Mouse (Mus musculus): Measurements from ENCODE around the gene Vps37b.

The Vps37b gene

GRCm38 (mm10) chr5:124031068-124031955, 758 bp downstream of the Vps37b start:
- ChIA-PET CTCF (interaction anchor here (0.6 to 2.4 kb wide), 13 partner anchors 14 to 746 kb away, joined by 3 to 15 read pairs (median 4); no protein-coding TSS in a partner anchor), POLR2A (interaction anchor here in 3 of 4 experiments (0.5 to 2.7 kb wide), 27 partner anchors 10 to 887 kb away, joined by 3 to 20 read pairs (median 4); partner anchors contain the start of genes Ccdc62 (in 2 of the 3), Abcb9 (in 1 of the 3) and Rsrc2 (in 1 of the 3))

- POLR2A ChIA-PET, result interaction anchor here in 3 of 4 experiments (0.5 to 2.7 kb wide), 15 partner anchors 9 to 887 kb away, joined by 3 to 20 read pairs (median 5); partner anchors contain the start of genes Abcb9 (in 1 of the 3) and Rsrc2 (in 1 of the 3)
- CTCF ChIA-PET, result interaction anchor here (0.6 to 2.4 kb wide), 7 partner anchors 29 to 747 kb away, joined by 3 to 15 read pairs (median 4); no protein-coding TSS in a partner anchor
Measured at GRCm38 (mm10) chr5:124030386-124031067, 1.5 kb downstream of the Vps37b start.

DNA sequence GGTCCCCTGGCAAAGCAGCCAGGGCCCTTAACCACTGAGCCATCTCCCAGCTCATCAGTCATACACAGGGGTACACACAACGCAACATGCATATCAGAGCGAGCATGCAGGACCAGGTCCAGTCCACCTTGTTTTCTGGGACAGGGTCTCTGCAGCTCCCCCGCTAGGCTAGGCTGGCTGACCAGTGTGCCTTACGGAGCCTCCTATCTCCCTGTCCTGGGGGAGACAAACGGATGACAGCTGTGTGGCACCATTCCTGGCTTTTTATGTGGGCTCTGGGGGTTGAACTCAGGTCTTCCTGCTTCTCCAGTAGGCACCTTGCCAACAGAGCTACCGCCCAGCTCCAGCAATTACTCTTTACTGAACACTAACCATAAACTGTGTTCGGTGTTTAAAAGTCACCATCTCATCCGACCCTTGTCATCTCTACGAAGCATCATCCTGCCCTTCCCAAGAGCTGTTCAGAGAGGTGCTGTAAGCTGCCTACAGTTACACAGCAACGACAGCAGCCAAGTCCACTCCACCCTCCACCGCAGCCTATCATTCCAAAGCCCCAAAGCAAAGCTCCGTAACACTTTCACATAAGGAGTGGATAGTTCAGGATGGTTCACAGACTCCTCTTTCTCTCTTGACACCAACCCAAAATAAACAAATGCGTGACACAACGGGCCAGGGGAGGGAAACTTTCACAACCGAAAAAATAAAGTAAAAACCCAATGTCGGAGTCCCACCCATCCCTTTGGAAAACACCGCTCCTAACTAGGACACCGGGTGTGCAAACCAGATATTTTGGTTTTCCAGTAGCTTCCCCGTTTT, 2.6 kb downstream of the Vps37b start:
- CTCF ChIA-PET, result interaction anchor here in 3 of 4 experiments (0.9 to 1.1 kb wide), 3 partner anchors 32 to 93 kb away, joined by 3 read pairs; no protein-coding TSS in a partner anchor
- POLR2A ChIA-PET, result interaction anchor here in 3 of 4 experiments (0.5 to 2.9 kb wide), 12 partner anchors 10 to 298 kb away, joined by 3 to 13 read pairs (median 4); no protein-coding TSS in a partner anchor

GRCm38 (mm10) chr5:124028680-124029079, 3.4 kb downstream of the Vps37b start:
- ChIA-PET CTCF (interaction anchor here in 1 of 4 experiments (1.4 kb wide), 1 partner anchor 56 kb away, joined by 3 read pairs; no protein-coding TSS in a partner anchor), POLR2A (interaction anchor here in 3 of 4 experiments (0.5 to 2.9 kb wide), 7 partner anchors 9 to 180 kb away, joined by 3 to 13 read pairs (median 5); no protein-coding TSS in a partner anchor)

DNA sequence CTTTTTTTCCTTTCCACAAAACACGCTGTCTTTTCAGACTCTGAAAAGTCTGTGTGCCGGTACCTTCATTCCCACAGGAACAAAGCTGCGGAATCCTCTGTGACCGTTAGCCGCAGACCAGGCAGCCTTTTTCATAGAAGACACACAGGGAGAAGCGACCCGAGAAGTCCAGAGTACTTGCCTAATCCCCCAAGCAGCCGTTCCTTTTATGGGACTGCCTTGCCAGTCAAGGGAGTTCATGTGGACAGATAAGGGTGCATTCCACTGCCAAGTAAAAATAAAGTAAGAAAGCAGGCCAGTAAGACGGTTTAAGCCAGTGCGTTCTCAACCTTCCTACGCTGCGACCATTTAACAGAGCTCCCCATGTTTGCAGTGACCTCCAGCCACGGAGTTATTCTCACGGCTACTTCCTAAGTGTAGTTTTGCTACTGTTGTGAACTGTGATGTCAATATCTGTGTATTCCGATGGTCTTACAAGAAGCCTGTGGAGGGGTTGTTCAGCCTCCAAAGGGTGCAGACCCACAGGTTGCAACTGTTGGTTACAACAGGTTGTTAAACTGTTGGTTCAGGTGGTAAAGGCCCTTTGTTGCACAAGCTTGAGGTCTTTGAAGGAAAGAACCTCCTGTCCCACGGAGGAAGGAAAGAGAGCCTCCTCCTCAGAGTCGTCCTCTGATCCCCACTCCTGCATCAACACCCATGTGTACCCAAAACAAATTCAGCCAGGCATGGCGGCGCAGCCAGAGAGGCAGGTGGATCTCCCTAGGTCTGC, 4.2 kb downstream of the Vps37b start:
- ChIA-PET CTCF (interaction anchor here in 3 of 4 experiments (0.6 to 1.4 kb wide), 3 partner anchors 30 to 328 kb away, joined by 3 to 4 read pairs (median 3); no protein-coding TSS in a partner anchor), POLR2A (interaction anchor here in 2 of 4 experiments (0.8 to 2.9 kb wide), 7 partner anchors 9 to 207 kb away, joined by 3 to 10 read pairs (median 4); no protein-coding TSS in a partner anchor)

DNA sequence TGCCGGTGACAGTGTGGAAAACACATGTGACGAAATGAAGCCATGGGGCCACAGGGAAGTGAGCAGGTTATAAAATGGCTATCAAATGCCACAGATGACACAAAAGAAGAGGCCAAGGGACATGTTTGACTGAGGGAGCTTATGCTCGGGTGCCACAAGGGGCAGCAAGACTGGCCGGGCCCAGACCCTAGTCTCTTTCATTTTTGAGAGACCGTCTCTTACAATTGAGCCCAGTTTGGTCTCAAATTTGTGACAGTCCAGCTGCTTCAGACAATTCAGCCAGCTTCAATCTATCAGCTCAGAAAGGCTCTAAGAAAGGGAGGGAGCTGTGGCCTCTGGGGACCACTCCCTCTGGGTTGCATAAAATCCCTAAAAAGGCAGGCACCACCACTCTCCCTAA, 5.5 kb downstream of the Vps37b start:
- CTCF ChIA-PET, result interaction anchor here in 2 of 4 experiments (1.0 to 1.2 kb wide), 2 partner anchors 11 to 29 kb away, joined by 3 to 4 read pairs; no protein-coding TSS in a partner anchor

DNA sequence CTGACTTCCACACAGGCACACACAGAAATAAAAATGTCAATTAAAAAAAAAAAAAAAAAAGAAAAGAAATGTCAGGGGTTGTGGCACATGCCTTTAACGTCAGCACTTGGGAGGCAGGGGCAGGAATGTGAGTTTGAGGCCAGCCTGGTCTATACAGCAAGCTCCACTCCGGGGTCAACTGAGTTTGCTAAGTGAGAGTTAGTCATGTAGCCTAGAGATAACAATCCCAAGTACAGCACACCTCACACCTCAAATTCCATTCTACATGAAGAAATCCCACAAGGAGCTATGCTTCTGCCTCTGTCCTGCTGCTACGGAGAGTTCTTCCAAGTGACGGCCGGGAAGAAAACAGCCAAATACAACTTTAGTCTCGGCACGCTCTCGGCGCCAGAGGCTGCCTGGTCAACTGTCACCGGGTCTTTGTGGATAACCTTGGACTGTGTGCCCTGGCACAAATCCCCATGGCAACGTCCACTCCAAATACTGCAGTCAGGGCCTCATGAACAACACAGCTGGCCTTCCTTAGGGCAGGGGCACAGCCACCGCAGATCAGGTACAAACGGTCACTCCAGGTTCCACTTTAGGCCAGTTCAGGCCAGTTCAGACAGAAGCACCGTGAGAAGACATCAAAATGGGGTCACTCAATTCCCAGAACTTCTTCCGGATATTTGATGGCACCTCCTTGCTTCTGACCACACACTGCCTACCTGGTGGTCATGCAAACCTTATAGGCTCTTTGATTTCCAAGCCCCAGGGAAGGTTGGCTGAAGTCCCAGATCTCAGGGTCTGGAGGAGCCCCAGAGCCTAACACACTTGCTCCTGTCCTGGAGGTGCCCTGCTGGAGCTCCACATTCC, 6.3 kb downstream of the Vps37b start:
- ChIA-PET CTCF (interaction anchor here in 3 of 4 experiments (0.6 to 1.2 kb wide), 5 partner anchors 10 to 1061 kb away, joined by 3 to 6 read pairs (median 4); no protein-coding TSS in a partner anchor), POLR2A (interaction anchor here in 3 of 4 experiments (0.7 to 2.3 kb wide), 6 partner anchors 10 to 241 kb away, joined by 3 to 9 read pairs (median 4); no protein-coding TSS in a partner anchor)

More for the DNA sequence above, 5.5 kb downstream of the Vps37b start:
- POLR2A ChIA-PET, result interaction anchor here in 2 of 4 experiments (0.7 to 2.9 kb wide), 7 partner anchors 11 to 892 kb away, joined by 3 to 10 read pairs (median 4); no protein-coding TSS in a partner anchor

- POLR2A ChIA-PET, result interaction anchor here in 3 of 4 experiments (0.6 to 2.3 kb wide), 6 partner anchors 9 to 1126 kb away, joined by 3 to 9 read pairs (median 4); no protein-coding TSS in a partner anchor
Measured at GRCm38 (mm10) chr5:124025146-124025545, 6.9 kb downstream of the Vps37b start.

DNA sequence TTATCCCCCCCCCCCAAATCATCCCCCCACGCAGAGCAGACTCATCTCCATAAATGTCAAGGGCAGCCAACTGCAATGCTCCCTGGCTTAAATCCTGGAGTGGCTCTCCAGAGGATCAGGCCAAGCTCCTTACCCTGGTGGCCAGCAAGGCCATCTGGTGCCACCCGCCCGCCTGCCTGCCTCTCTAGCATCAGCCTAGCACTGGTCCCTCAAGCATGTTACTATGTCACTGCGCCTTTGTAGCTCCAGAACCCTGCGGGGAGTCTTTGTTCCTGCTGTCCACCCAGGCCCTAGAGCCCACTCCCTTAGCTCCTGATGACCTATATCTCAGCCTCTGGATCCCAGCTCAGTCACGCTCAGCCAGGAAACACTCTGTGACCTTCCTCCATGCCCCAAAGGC, 7.4 kb downstream of the Vps37b start:
- POLR2A ChIA-PET, result interaction anchor here in 3 of 4 experiments (0.6 to 2.3 kb wide), 7 partner anchors 9 to 1126 kb away, joined by 3 to 9 read pairs (median 4); no protein-coding TSS in a partner anchor
- CTCF ChIA-PET, result interaction anchor here in 2 of 4 experiments (0.8 to 1.5 kb wide), 2 partner anchors 60 kb away, joined by 4 to 6 read pairs; no protein-coding TSS in a partner anchor

More at GRCm38 (mm10) chr5:124025146-124025545, 6.9 kb downstream of the Vps37b start:
- CTCF ChIA-PET, result interaction anchor here in 3 of 4 experiments (0.6 to 1.5 kb wide), 5 partner anchors 31 to 1062 kb away, joined by 3 to 6 read pairs (median 4); no protein-coding TSS in a partner anchor

DNA sequence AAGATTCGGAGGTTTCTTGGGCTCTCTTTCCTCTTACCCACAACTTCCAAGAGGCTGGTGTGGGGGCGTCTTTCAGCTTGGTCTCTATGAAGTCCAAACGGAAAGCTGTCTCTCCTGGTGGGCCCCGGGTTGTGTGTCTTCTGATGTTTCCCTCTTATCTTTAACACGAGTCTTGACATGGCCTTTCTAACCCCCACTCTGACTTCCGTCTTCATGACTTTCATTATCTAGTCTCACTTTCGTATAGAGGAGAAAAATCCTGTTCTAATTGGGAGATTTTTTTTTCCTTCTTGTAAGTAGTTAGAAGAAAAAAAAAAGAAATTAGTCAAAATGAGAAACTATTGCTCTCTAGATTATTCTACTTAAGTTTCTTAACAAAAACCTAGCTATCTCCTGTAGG, 9.7 kb downstream of the Vps37b start:
- ChIA-PET POLR2A (interaction anchor here in 2 of 4 experiments (1.0 to 2.6 kb wide), 9 partner anchors 8 to 90 kb away, joined by 3 to 20 read pairs (median 3); partner anchors contain the start of gene Vps37b (in 1 of the 2)), CTCF (interaction anchor here in 2 of 4 experiments (0.7 to 1.6 kb wide), 3 partner anchors 11 to 62 kb away, joined by 3 to 5 read pairs (median 5); no protein-coding TSS in a partner anchor)

- CTCF ChIA-PET, result interaction anchor here in 1 of 4 experiments (0.7 to 1.6 kb wide), 3 partner anchors 21 to 228 kb away, joined by 4 to 5 read pairs (median 5); no protein-coding TSS in a partner anchor
- POLR2A ChIA-PET, result interaction anchor here in 2 of 4 experiments (0.9 to 3.7 kb wide), 10 partner anchors 8 to 58 kb away, joined by 3 to 20 read pairs (median 3); partner anchors contain the start of gene Vps37b (in 1 of the 2)
Measured at GRCm38 (mm10) chr5:124021701-124022100, 10.4 kb downstream of the Vps37b start.

GRCm38 (mm10) chr5:124021148-124021547, 10.9 kb downstream of the Vps37b start:
- ChIA-PET CTCF (interaction anchor here in 2 of 4 experiments (0.6 to 1.6 kb wide), 4 partner anchors 21 to 229 kb away, joined by 4 to 5 read pairs (median 5); no protein-coding TSS in a partner anchor), POLR2A (interaction anchor here in 2 of 4 experiments (0.9 to 3.7 kb wide), 8 partner anchors 9 to 59 kb away, joined by 3 to 20 read pairs (median 4); partner anchors contain the start of gene Vps37b (in 1 of the 2))

DNA sequence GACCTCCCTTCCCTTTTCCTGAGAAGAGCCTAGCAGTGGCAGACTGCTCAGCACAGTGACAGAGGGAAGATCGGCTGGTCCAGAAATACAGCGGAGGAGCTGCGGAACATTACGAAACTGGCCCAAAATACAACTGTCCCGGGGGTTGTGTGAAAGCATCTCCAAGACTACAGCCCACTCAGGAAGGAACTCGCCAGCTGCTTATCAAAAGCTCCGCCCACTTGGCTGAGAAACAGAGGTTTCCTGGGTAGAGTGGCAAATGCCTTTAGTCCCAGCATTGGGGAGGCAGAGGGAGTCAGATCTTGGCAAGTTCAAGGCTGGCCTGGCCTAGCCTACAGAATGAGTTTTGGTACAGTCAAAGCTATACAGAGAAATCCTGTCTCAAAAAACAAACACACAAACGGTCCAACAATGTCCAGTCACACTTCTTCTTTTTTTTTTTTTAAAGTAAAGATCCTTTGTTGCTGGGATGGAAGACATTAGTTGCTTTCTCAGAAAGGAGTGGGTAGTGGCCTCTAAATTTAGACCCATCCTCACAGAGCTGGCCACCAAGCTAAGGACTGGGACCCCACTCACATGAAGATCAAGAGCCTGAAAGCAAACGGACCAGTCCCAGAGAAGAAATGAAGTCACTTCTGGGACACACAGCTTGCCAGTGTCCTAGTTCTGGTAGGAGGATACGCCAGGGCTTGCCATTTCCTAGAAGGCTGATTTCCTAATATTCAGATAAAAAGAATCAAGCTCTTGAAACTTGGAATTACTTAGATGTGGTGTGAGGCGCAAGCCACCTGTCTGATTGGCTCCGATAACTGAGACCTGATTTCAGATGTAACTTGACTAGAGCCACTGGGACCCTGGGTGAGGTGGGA, 12.5 kb downstream of the Vps37b start:
- ChIA-PET POLR2A (interaction anchor here in 3 of 4 experiments (0.6 to 3.7 kb wide), 11 partner anchors 8 to 77 kb away, joined by 3 to 13 read pairs (median 3); partner anchors contain the start of gene Vps37b (in 2 of the 3)), CTCF (interaction anchor here in 3 of 4 experiments (0.7 to 1.1 kb wide), 3 partner anchors 19 to 47 kb away, joined by 3 to 5 read pairs (median 4); no protein-coding TSS in a partner anchor)

All from embryonic stem cell, embryonic (primary cell).